Mouse (Mus musculus) adrenal gland, adult (tissue): ENCODE measurements around the gene Vmn1r210.
"Not testable (repeated sequence)": the region's sequence is repeated elsewhere in the genome, so short reads cannot be mapped to it uniquely, and the experiment has no call there.

Source experiments
- DNase-seq, 2 experiments: peaks; one replicate each; pipeline ENCODE4 v3.0.0; 2022 to 2023; ENCODE audit warnings: low spot score in 1 of 2; ENCODE audit not compliant: inconsistent age in 2 of 2

Gene Vmn1r210

DNA sequence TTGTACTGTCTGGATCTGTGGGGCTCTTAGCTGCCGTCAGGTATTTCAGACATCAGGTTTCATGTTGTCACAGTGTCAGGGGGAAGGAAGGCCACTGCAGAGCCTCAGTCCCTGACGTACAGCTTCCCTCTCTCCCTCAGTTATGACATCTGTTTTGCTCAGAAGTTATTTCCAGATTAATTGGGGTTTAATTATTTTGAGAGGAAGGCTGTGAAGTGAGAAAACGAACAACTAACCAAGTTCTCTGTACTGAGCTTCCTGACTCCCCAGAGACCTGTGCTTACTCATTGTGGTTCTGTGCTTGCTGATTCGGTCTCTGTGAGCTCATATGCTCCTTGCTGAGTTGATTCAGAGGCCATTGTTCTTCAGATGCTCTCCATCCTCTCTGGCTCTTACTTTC, at the start of gene Vmn1r210:
TSS of gene Vmn1r210 (minus strand) at position 101 of the 400 bp plus-strand sequence.
- DNase-seq: no peak

DNA sequence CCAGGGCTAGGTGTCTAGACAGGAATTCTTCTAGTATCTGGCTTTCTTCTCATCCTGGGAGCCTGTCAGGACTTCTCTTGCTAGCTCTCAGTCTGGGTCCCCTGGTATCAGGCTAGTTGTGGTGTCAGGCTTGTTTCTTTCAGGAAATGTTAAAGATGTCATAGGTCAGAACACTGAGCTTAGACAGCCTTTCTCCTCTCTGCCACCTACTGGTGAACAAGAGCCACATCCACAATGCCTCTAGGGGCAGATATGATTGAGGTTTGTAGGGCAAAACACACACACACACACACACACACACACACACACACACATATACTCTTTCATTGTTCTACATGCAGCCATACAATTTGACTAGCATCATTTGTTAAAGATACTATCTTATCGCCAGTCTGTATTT, 48.1 kb upstream of the Vmn1r210 start:
- DNase-seq: peak in 1 of 2 experiments; percentile 32

DNA sequence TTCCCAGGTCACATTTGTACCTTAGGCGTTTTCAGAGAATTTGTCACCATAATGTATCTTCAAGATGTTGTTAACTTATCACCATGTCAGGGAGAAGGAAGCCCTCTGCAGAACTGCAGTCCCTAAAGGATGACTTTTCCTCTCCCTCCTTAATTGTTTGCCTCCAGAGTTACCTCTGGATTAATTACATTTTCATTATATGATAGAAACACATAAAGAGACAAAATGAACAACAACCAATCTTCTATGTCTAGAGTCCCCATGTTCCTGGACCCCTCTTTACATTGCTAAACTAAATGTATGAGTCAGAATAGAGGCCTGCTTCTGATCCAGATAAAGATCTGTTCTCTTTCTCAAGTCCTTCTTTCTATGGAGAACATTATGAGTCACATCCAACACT, 26.3 kb upstream of the Vmn1r210 start, which contains the start of gene Vmn1r211:
TSS of gene Vmn1r211 (minus strand) at position 101 of the 400 bp plus-strand sequence.
- no peak for DNase-seq

DNA sequence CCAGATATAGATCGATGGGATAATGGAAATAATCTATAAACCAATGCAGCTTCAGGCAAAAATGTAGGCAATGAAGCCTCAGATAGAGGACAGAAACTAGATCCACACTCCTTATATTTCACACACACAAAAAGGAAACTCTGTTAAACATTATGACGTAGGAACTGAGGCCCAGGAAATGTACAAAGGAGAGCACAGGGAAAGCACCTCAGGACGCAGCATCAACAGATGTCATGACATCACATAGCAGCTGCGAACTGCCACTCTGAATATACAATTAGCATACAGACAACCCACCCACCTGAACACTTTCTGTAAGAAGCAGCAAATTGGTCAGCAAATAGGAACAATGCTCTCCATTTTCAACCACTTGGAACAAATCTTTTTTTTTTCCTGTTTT, 23.6 kb upstream of the Vmn1r210 start:
- DNase-seq: no peak

DNA sequence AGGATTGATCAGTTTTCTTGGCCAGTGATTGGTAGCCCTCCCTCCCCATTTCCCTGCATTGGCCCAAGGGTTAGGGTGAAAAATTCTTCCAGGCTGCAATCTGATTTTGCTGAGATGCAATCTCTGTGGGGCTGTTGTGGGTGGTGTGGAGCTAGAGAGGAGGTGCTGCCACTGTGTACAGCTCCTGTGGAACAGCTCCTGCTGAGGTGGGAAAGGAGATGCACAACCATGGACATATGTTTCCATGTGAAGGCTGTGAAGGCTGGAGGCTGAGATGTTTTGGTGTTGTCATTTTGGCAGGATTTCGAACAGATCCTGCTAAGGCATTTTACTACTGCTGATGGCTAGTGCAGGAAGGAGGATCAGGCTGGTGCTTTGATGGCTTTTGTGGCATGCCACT, 15.7 kb upstream of the Vmn1r210 start:
- no peak for DNase-seq

DNA sequence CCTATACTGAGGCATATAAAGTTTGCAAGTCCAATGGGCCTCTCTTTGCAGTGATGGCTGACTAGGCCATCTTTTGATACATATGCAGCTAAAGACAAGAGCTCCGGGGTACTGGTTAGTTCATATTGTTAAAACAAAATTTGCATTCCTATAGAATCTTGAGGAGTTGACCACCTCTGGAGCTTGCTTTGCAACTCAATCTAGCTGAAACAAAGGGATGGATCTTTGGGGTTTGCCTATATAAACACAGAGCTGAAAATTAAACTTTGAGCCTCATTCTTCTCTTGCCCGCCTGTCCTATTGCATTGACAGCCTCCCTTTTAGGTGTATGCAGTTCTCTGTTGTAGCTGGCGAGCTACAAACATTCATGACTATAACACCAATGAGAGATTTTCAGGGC, 13.2 kb upstream of the Vmn1r210 start:
- DNase-seq: not testable (repeated sequence)

DNA sequence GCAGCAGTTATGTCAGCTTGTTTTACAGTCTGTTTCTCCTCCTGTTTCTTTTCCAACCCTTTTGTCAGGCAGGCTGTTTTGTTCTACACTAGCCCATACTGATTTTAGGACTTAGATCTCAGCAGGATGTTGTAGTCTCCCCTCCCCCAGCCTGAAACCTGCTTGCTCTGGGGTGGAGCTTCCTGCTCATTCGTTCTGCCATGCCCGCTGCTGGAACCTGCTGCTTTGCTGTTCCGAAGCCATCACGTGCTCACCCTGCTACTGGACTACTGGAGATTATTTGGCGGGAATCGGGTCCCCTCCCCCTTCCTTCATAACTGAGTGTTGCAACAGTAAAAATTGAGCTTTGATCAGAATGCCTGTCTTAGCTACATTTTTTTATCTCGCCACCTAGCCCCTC, 1.8 kb downstream of the Vmn1r210 start:
- peak in 1 of 2 experiments; percentile 24 for DNase-seq

DNA sequence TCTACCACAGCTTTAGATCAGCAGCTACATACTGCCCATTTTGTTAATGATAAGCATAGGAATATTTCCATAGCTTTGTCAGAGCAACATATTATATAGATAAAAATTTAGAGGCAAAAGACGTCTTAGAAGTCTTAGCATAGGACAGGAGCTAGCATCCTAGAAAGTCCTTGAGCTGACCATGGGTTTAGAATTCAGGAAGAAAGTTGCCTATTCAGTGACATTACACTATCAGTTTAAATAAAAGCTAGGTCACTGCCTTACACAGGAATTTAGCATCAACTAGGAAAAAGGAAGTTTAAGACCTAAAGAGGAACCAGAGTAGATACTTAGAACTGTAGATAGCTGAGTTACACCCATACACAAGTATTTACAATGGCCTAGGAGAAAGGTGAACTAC, 9.5 kb downstream of the Vmn1r210 start:
- not testable (repeated sequence) for DNase-seq

DNA sequence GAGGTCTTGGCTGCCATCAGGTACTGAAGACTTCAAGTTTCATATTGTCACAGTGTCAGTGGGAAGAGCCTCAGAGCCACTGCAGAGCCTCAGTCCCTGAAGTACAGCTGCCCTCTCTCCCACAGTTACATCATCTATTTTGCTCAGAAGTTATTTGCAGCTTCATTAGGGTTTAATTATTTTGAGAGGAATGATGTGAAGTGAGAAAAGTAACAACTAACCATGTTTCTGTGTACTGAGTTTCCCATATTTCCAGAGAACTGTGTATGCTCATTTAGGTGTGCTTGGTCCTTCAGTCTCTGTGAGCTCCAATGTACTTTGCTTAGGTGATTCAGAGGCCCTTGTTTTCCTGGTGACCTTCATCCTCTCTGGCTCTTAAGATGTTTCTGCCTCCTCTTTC, 21.6 kb downstream of the Vmn1r210 start, which contains the start of gene Vmn1r209:
TSS of gene Vmn1r209 (minus strand) at position 101 of the 400 bp plus-strand sequence.
- not testable (repeated sequence) for DNase-seq

DNA sequence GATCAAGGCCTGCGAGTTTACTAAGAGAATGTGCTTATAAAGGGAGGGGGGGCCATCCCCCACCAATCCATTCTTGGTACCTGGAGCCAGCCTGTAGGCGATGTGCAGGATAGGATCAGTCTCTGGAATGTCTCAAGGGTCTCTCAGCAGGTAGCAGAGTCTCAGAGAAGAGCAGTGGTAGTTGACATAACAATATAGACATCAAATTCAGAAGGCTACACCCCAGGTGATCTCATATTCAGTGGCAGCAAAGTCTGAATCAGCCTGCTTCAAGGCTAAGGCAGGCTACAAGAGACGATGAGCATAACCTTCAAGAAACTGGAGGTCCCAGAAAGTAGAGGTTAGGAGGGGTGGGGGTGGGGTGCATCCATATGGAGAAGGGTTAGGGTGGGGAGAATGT, 43.1 kb downstream of the Vmn1r210 start:
- not testable (repeated sequence) for DNase-seq

DNA sequence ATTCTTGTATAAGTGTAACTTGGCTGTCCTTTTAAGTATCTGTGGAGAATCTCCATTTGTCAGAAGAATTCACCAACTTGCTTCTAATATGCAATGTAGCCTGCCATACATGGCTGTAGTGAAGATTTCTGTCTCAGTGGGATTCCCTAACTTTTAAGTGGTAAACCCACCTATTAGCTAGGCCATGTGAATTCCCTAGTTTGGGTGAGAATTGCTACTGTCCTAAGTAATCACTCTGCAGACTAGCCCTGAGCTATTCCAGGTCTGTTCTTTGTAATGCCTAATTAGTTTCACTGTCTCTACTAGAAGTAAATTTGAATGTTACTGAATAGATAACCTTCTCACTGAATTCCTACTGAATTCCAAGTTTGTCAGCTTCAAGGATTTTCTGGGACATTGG, 47.0 kb downstream of the Vmn1r210 start:
- DNase-seq: not testable (repeated sequence)

DNA sequence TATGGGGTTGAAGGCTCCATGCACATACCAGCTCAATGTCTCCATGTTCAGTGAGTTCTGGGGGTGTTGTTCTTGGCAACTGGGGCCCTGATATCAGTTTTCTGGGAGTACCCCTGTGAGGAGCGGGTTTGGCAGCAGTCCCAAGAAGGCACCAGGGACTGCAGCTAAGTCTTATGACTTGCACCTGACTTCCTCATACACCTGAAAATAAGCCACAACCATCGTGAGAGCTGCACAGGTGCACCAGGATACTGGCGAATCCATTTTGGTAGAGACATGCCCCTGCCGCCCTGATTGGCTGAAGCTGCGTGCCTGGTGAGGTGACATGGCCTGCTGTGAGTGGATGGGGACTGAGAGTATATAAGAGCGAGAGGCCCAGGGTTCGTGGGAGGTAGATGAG, 53.8 kb downstream of the Vmn1r210 start, which contains the start of gene Vmn1r208:
TSS of gene Vmn1r208 (minus strand) at position 101 of the 400 bp plus-strand sequence.
- DNase-seq: not testable (repeated sequence)
